Comparison of ENCODE assay signal across 8 mouse cellular contexts in the genomic region with DNA sequence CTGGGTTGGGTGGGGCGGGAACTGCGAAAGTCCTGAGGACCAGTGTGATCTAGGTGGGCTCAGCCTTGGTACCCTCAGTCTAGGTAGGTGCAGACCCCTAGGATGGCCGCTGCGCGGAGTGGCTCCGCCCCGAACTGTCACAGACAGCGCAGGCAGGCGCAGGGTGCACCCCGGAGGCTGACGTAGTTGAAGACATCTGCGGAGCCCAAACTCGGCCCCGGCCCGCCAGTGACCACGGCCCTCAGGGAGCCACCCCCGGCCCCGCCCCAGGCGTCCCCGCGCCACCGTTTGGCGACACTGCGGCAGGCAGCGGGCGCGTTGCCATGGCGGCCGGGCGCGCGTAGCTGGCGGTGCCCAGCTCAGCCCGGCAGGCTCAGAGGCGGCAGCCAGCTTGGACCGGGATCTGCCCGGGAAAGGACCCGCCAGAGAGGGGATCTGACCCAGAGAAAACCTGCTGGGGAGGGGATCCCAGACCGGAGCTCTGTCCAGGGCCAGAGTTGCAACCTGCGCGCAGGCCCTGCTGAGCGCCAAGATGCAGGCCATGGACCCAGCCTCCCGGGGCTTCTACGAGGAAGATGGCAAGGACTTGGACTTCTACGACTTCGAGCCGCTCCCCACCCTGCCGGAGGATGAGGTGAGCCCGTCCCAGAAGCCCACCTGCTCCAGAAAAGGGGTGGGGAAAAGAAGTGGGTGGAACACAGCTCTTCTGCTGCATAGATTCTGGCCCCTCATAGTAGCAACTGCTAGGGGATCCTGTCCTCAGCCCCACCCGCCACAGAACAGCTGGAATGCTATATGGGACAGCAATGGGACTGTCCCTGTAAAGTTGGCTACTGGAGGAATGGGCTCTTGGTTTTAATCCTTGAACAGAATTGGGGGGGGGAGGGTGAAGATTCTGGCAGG. TPM values are rescaled to one million over a fixed set of nuclear protein-coding genes. Genes with fewer than 3 reads are reported as not detected.
DNase-seq lines count a peak whose midpoint lies in the region; ATAC-seq lines count a peak whose summit lies in the region.

Kndc1 (plus strand) TSS at position 42 of the 903 bp plus-strand sequence.

- peak within 1 kb of the TSS; percentile 58 for H3K9ac ChIP-seq in embryonic facial prominence, embryonic 14.5 days (ENCODE audit: low read depth, low read length)
- H3K9ac ChIP-seq in neural tube, embryonic 11.5 days (ENCODE audit: low read length): peak within 1 kb of the TSS; percentile 56

- H3K36me3 ChIP-seq in embryonic facial prominence, embryonic 14.5 days (ENCODE audit: control insufficient read depth, insufficient read depth, low read length): no peaks in the 10 kb centered on the region
- no peaks in the 10 kb centered on the region for H3K36me3 ChIP-seq in hindbrain, embryonic 10.5 days
- no peaks in the 10 kb centered on the region for H3K36me3 ChIP-seq in neural tube, embryonic 11.5 days (ENCODE audit: control insufficient read depth, insufficient read depth, low read length)

- H3K27me3 ChIP-seq in embryonic facial prominence, embryonic 14.5 days (replicated peaks; ENCODE audit: control insufficient read depth, insufficient read depth, low read length): peaks cover 48% of the 10 kb centered on the region
- peaks cover 59% of the 10 kb centered on the region for H3K27me3 ChIP-seq in hindbrain, embryonic 10.5 days (ENCODE audit: insufficient read depth, poor library complexity, severe bottlenecking)
- H3K27me3 ChIP-seq in neural tube, embryonic 11.5 days (ENCODE audit: control insufficient read depth, insufficient read depth, low read length): peaks cover 30% of the 10 kb centered on the region

- ATAC-seq in embryonic facial prominence, embryonic 14.5 days (ENCODE audit: low read depth): peak; percentile 66; the same call in 1 of the 2 replicates
- ATAC-seq in neural tube, embryonic 11.5 days (ENCODE audit: insufficient read depth, low FRiP score, low TSS enrichment): peak; percentile 69

- peak; percentile 38 to 78 for DNase-seq in adrenal gland, adult (ENCODE audit: inconsistent age in 2 of 2, low spot score in 1 of 2)
- DNase-seq in adrenal gland, adult 8-10 months: no peak
- DNase-seq in adrenal gland, postnatal 10 days: peak; percentile 68
- DNase-seq in embryonic facial prominence, embryonic 14.5 days (ENCODE audit: low spot score): no peak
- DNase-seq in hindbrain, embryonic 10.5 days (ENCODE audit: low spot score): peak; percentile 53
- peak; percentile 59 to 71 for DNase-seq in left cerebral cortex, postnatal 14 days (ENCODE audit: low spot score in 2 of 2)
- peak; percentile 66 for DNase-seq in neural tube, embryonic 11.5 days (ENCODE audit: low spot score)
- no peak for DNase-seq in spleen, postnatal 4 days (ENCODE audit: low spot score in 2 of 2)

- 6% methylated on average over 24 of the region's 50 CpGs for WGBS in embryonic facial prominence, embryonic 14.5 days
- 1% methylated on average over 50 of the region's 50 CpGs for WGBS in hindbrain, embryonic 10.5 days
- WGBS in neural tube, embryonic 11.5 days: under 1% methylated on average over 42 of the region's 50 CpGs

- 0 out of 2 replicates have a peak, but pooled peaks cover 7% of the 10 kb centered on the region for H3K4me1 ChIP-seq in embryonic facial prominence, embryonic 14.5 days (ENCODE audit: control insufficient read depth, insufficient read depth, low read length)
- peaks cover 14% of the 10 kb centered on the region for H3K4me1 ChIP-seq in hindbrain, embryonic 10.5 days (replicated peaks)
- no peaks in the 10 kb centered on the region; the same call in 1 of the 2 replicates for H3K4me1 ChIP-seq in neural tube, embryonic 11.5 days (ENCODE audit: control insufficient read depth, insufficient read depth, low read length)

- H3K27ac ChIP-seq in embryonic facial prominence, embryonic 14.5 days (replicated peaks; ENCODE audit: low read depth, low read length): no peak within 1 kb of the TSS
- peak within 1 kb of the TSS; percentile 31; the same call in 1 of the 2 replicates for H3K27ac ChIP-seq in hindbrain, embryonic 10.5 days
- H3K27ac ChIP-seq in neural tube, embryonic 11.5 days (ENCODE audit: low read depth, low read length): no peak within 1 kb of the TSS

- H3K9me3 ChIP-seq in embryonic facial prominence, embryonic 14.5 days (ENCODE audit: control insufficient read depth, low read length): no peaks in the 10 kb centered on the region
- H3K9me3 ChIP-seq in hindbrain, embryonic 10.5 days: no peaks in the 10 kb centered on the region
- no peaks in the 10 kb centered on the region for H3K9me3 ChIP-seq in neural tube, embryonic 11.5 days (ENCODE audit: control insufficient read depth, low read length)

- peak within 1 kb of the TSS; percentile 87 for H3K4me2 ChIP-seq in embryonic facial prominence, embryonic 14.5 days (ENCODE audit: low read depth, low read length)
- H3K4me2 ChIP-seq in neural tube, embryonic 11.5 days (ENCODE audit: low read depth): peak within 1 kb of the TSS; percentile 83

- intact Hi-C loops in left cerebral cortex, postnatal 14 days (cut with DNase I): no loop called here

- peak within 1 kb of the TSS; percentile 46 for H3K4me3 ChIP-seq in embryonic facial prominence, embryonic 14.5 days (ENCODE audit: low read depth, low read length)
- H3K4me3 ChIP-seq in hindbrain, embryonic 10.5 days: peak within 1 kb of the TSS; percentile 65
- peak within 1 kb of the TSS; percentile 47 for H3K4me3 ChIP-seq in neural tube, embryonic 11.5 days (ENCODE audit: low read depth, low read length)

RNA-seq across cellular contexts. Expression of gene Kndc1, which starts in this region (rescaled TPM):
- total RNA-seq in adrenal gland, adult 8-10 months (2022): 1 to 10 TPM in 3 of 4 experiments, under 1 TPM in 1; 0.93 to 3.0 (median 2.4) TPM
- total RNA-seq in adrenal gland, postnatal 10 days (2021): under 1 TPM; 0.42 to 0.55 TPM
- 0.77 and 1.5 TPM in 2 replicates for polyA plus RNA-seq in embryonic facial prominence, embryonic 14.5 days (2014; fragmentation: Nextera tagmentation; extraction: Ambion mirVana)
- polyA plus RNA-seq in hindbrain, embryonic 10.5 days (2016; fragmentation: Nextera tagmentation; extraction: Ambion mirVana): 0.58 and 1.0 TPM in 2 replicates
- total RNA-seq in left cerebral cortex, postnatal 14 days (2021): 10 to 100 TPM; 41.1 to 52.5 TPM
- 1.2 TPM in 2 replicates for polyA plus RNA-seq in neural tube, embryonic 11.5 days (2014; fragmentation: Nextera tagmentation; extraction: Ambion mirVana)

Comparison
In these comparisons a context has a peak if more than half of its experiments do, and no peak if none do; other contexts are left out.
1. RNA of gene Kndc1 (total RNA-seq): 41.1 to 52.5 TPM in left cerebral cortex, postnatal 14 days; 0.93 to 3.0 TPM in adrenal gland, adult 8-10 months and 0.42 to 0.55 TPM in adrenal gland, postnatal 10 days; every median in the first group is over 10 times any median in the second.
2. DNase-seq: peak in adrenal gland, adult (2 of 2), hindbrain, embryonic 10.5 days (single experiment), left cerebral cortex, postnatal 14 days (2 of 2) and neural tube, embryonic 11.5 days (single experiment); none in adrenal gland, adult 8-10 months (single experiment), embryonic facial prominence, embryonic 14.5 days (single experiment) and spleen, postnatal 4 days (0 of 2).
3. Peak in DNase-seq in adrenal gland, postnatal 10 days; RNA of the gene not detected or under 1 TPM.
4. Peak in every context shown above with its lines, with median percentiles within 50 percentile points of each other: H3K4me3 ChIP-seq.